ENCODE assay signal across 37 mouse cellular contexts in genomic region chr15:102918611-102919265, GRCm38 (mm10). TPM values are rescaled to one million over a fixed set of nuclear protein-coding genes. Genes with fewer than 3 reads are reported as not detected.
A peak's percentile ranks its signal among the peaks of the same experiment; 100 is the strongest.
DNase-seq lines count a peak whose midpoint lies in the region; ATAC-seq lines count a peak whose summit lies in the region.
"Had no signal": no experiment of that assay in that cellular context is flagged by ENCODE, and none has a peak within 500 bp of the region (broad histone marks: within the 10 kb centered on the region; RNA-seq: fewer than 3 reads in every experiment).

No protein-coding gene starts in this region.

- no peak overlapping the region for H3K4me2 ChIP-seq in forebrain, embryonic 13.5 days
- no peak overlapping the region for H3K4me2 ChIP-seq in midbrain, embryonic 11.5 days
- H3K4me2 ChIP-seq in limb, embryonic 11.5 days (ENCODE audit: low read depth, severe bottlenecking), result no peak overlapping the region
- H3K4me2 ChIP-seq: embryonic facial prominence, embryonic 15.5 days; heart, embryonic 11.5 days; limb, embryonic 13.5 days; liver, embryonic 11.5 days; lung, embryonic 15.5 days; midbrain, embryonic 12.5 days; stomach, embryonic 15.5 days had no signal

- no peaks in the 10 kb centered on the region for H3K36me3 ChIP-seq in forebrain, embryonic 10.5 days (replicated peaks)
- H3K36me3 ChIP-seq in forebrain, embryonic 13.5 days (ENCODE audit: poor library complexity, severe bottlenecking), result no peaks in the 10 kb centered on the region
- no peaks in the 10 kb centered on the region for H3K36me3 ChIP-seq in midbrain, embryonic 11.5 days (ENCODE audit: control insufficient read depth, insufficient read depth, low read length)
- no peaks in the 10 kb centered on the region for H3K36me3 ChIP-seq in midbrain, embryonic 10.5 days
- no peaks in the 10 kb centered on the region for H3K36me3 ChIP-seq in limb, embryonic 11.5 days (ENCODE audit: control insufficient read depth, insufficient read depth, low read length)
- H3K36me3 ChIP-seq: embryonic facial prominence, embryonic 15.5 days; limb, embryonic 13.5 days; lung, embryonic 15.5 days; midbrain, embryonic 12.5 days; stomach, embryonic 15.5 days had no signal

- no peak overlapping the region for H3K4me3 ChIP-seq in forebrain, embryonic 10.5 days
- no peak overlapping the region for H3K4me3 ChIP-seq in forebrain, embryonic 13.5 days
- H3K4me3 ChIP-seq in midbrain, embryonic 11.5 days (ENCODE audit: low read depth, low read length), result no peak overlapping the region
- H3K4me3 ChIP-seq in midbrain, embryonic 10.5 days, result no peak overlapping the region
- H3K4me3 ChIP-seq in limb, embryonic 11.5 days (ENCODE audit: low read depth, low read length), result no peak overlapping the region
- H3K4me3 ChIP-seq: embryonic facial prominence, embryonic 15.5 days; limb, embryonic 13.5 days; lung, embryonic 15.5 days; midbrain, embryonic 12.5 days; stomach, embryonic 15.5 days had no signal

- H3K27ac ChIP-seq in forebrain, embryonic 10.5 days, result no peak overlapping the region
- no peak overlapping the region for H3K27ac ChIP-seq in forebrain, embryonic 13.5 days
- H3K27ac ChIP-seq in midbrain, embryonic 11.5 days (ENCODE audit: low read depth, low read length), result no peak overlapping the region
- H3K27ac ChIP-seq in midbrain, embryonic 10.5 days (replicated peaks), result no peak overlapping the region
- no peak overlapping the region for H3K27ac ChIP-seq in limb, embryonic 11.5 days (replicated peaks; ENCODE audit: low read depth, low read length)
- H3K27ac ChIP-seq: embryonic facial prominence, embryonic 15.5 days; limb, embryonic 13.5 days; lung, embryonic 15.5 days; midbrain, embryonic 12.5 days; stomach, embryonic 15.5 days had no signal

- no peak overlapping the region for H3K9ac ChIP-seq in forebrain, embryonic 13.5 days
- H3K9ac ChIP-seq in midbrain, embryonic 11.5 days (ENCODE audit: low read length), result no peak overlapping the region
- no peak overlapping the region for H3K9ac ChIP-seq in limb, embryonic 11.5 days (ENCODE audit: low read length)
- H3K9ac ChIP-seq: embryonic facial prominence, embryonic 15.5 days; limb, embryonic 13.5 days; lung, embryonic 15.5 days; midbrain, embryonic 12.5 days; stomach, embryonic 15.5 days had no signal

- peaks cover 100% of the 10 kb centered on the region for H3K27me3 ChIP-seq in forebrain, embryonic 10.5 days (ENCODE audit: poor library complexity, severe bottlenecking)
- peaks cover 99% of the 10 kb centered on the region for H3K27me3 ChIP-seq in forebrain, embryonic 13.5 days
- peaks cover 95% of the 10 kb centered on the region for H3K27me3 ChIP-seq in midbrain, embryonic 11.5 days (ENCODE audit: control insufficient read depth, insufficient read depth, low read length)
- peaks cover 100% of the 10 kb centered on the region for H3K27me3 ChIP-seq in midbrain, embryonic 10.5 days (ENCODE audit: low read depth, poor library complexity, severe bottlenecking)
- peaks cover 91% of the 10 kb centered on the region for H3K27me3 ChIP-seq in limb, embryonic 11.5 days (ENCODE audit: control insufficient read depth, insufficient read depth, low read length)

- 2% methylated on average over 7 of the region's 7 CpGs for WGBS in forebrain, embryonic 10.5 days
- WGBS in forebrain, embryonic 13.5 days, result 3% methylated on average over 7 of the region's 7 CpGs
- 2% methylated on average over 7 of the region's 7 CpGs for WGBS in midbrain, embryonic 11.5 days
- 2% methylated on average over 7 of the region's 7 CpGs for WGBS in midbrain, embryonic 10.5 days
- 3% methylated on average over 7 of the region's 7 CpGs for WGBS in limb, embryonic 11.5 days

- no peak for ATAC-seq in forebrain, embryonic 13.5 days
- no peak for ATAC-seq in midbrain, embryonic 11.5 days (ENCODE audit: low FRiP score)
- ATAC-seq in limb, embryonic 11.5 days (ENCODE audit: insufficient number of reproducible peaks, low FRiP score, low TSS enrichment, low read depth), result no peak
- ATAC-seq: activated CD4-positive, CD25-positive, alpha-beta regulatory T cell, adult 4 months; forebrain, embryonic 14.5 days; hindbrain, embryonic 16.5 days; intestine, embryonic 16.5 days had no signal

- H3K4me1 ChIP-seq in forebrain, embryonic 10.5 days, result peaks cover 17% of the 10 kb centered on the region
- no peaks in the 10 kb centered on the region for H3K4me1 ChIP-seq in forebrain, embryonic 13.5 days
- peaks cover 2% of the 10 kb centered on the region; the same call in 1 of the 2 replicates for H3K4me1 ChIP-seq in midbrain, embryonic 11.5 days (ENCODE audit: control insufficient read depth, insufficient read depth, low read length)
- peaks cover 15% of the 10 kb centered on the region for H3K4me1 ChIP-seq in midbrain, embryonic 10.5 days
- peaks cover 6% of the 10 kb centered on the region; the same call in 1 of the 2 replicates for H3K4me1 ChIP-seq in limb, embryonic 11.5 days (ENCODE audit: control insufficient read depth, insufficient read depth, low read length)

- no peaks in the 10 kb centered on the region for H3K9me3 ChIP-seq in forebrain, embryonic 10.5 days
- no peaks in the 10 kb centered on the region for H3K9me3 ChIP-seq in forebrain, embryonic 13.5 days (replicated peaks)
- H3K9me3 ChIP-seq in midbrain, embryonic 11.5 days (ENCODE audit: control insufficient read depth, low read length), result no peaks in the 10 kb centered on the region
- H3K9me3 ChIP-seq in midbrain, embryonic 10.5 days (replicated peaks), result no peaks in the 10 kb centered on the region
- H3K9me3 ChIP-seq in limb, embryonic 11.5 days (ENCODE audit: control insufficient read depth, low read length), result no peaks in the 10 kb centered on the region
- H3K9me3 ChIP-seq: embryonic facial prominence, embryonic 15.5 days; limb, embryonic 13.5 days; lung, embryonic 15.5 days; midbrain, embryonic 12.5 days; stomach, embryonic 15.5 days had no signal

- DNase-seq in forebrain, embryonic 10.5 days (ENCODE audit: extremely low spot score, low spot score), result peak; percentile 21
- DNase-seq in midbrain, embryonic 11.5 days (ENCODE audit: low spot score, missing footprints), result peak; percentile 92
- DNase-seq in midbrain, embryonic 10.5 days (ENCODE audit: low spot score), result no peak
- peak; percentile 42 for DNase-seq in limb, embryonic 11.5 days (ENCODE audit: low spot score)
- no peak for DNase-seq in urinary bladder, postnatal 4 days (ENCODE audit: low spot score in 2 of 2)
- DNase-seq in layer of hippocampus, postnatal 36 days, result no peak
- DNase-seq in thymus, postnatal 14 days, result no peak
- DNase-seq: adrenal gland, adult 2 months; cerebellum, adult 8-10 months; cerebellum, postnatal 25 days; gastrocnemius, postnatal 25 days; heart, adult 18-20 months; heart, postnatal 4 days; kidney, adult 9 months; kidney, postnatal 10 days; right cerebral cortex, postnatal 14 days had no signal

RNA-seq across cellular contexts. Expression of gene Hoxc13, which starts 2.2 kb away (rescaled TPM):
- not detected in 2 replicates for polyA plus RNA-seq in forebrain, embryonic 10.5 days (2016; fragmentation: Nextera tagmentation; extraction: Ambion mirVana)
- not detected in 2 replicates for polyA plus RNA-seq in forebrain, embryonic 13.5 days (2015; fragmentation: Nextera tagmentation; extraction: Ambion mirVana)
- polyA plus RNA-seq in midbrain, embryonic 11.5 days (2014; fragmentation: Nextera tagmentation; extraction: Ambion mirVana), result 0.11 and 0.15 TPM in 2 replicates
- not detected in 2 replicates for polyA plus RNA-seq in midbrain, embryonic 10.5 days (2016; fragmentation: Nextera tagmentation; extraction: Ambion mirVana)
- polyA plus RNA-seq in limb, embryonic 11.5 days (2014; fragmentation: Nextera tagmentation; extraction: Ambion mirVana), result 2.3 and 2.4 TPM in 2 replicates
- total RNA-seq in layer of hippocampus, postnatal 36 days (2021), result not detected
- total RNA-seq: adrenal gland, adult 2 months; adrenal gland, postnatal 4 days; CH12.LX; gastrocnemius, postnatal 25 days; heart, adult 18-20 months; heart, postnatal 4 days; left cerebral cortex, postnatal 14 days; megakaryocyte progenitor cell, adult 5-6 weeks had no signal
- polyA plus RNA-seq: activated CD4-positive, CD25-positive, alpha-beta regulatory T cell, adult 4 months; adrenal gland, adult 2 months; forebrain, embryonic 14.5 days; heart, embryonic 11.5 days; heart, embryonic 16.5 days; hindbrain, embryonic 16.5 days; intestine, embryonic 16.5 days; large intestine, adult 2 months; liver, embryonic 11.5 days; liver, embryonic 16.5 days; lung, embryonic 15.5 days; small intestine, adult 2 months; stomach, embryonic 15.5 days had no signal

RNA-seq across cellular contexts. Expression of gene Hoxc12, which starts 17.8 kb away (rescaled TPM):
- polyA plus RNA-seq in forebrain, embryonic 10.5 days (2016; fragmentation: Nextera tagmentation; extraction: Ambion mirVana), result not detected in 2 replicates
- polyA plus RNA-seq in forebrain, embryonic 13.5 days (2015; fragmentation: Nextera tagmentation; extraction: Ambion mirVana), result not detected in 2 replicates
- polyA plus RNA-seq in midbrain, embryonic 11.5 days (2014; fragmentation: Nextera tagmentation; extraction: Ambion mirVana), result not detected in 2 replicates
- polyA plus RNA-seq in midbrain, embryonic 10.5 days (2016; fragmentation: Nextera tagmentation; extraction: Ambion mirVana), result not detected in 2 replicates
- 0.96 and 1.2 TPM in 2 replicates for polyA plus RNA-seq in limb, embryonic 11.5 days (2014; fragmentation: Nextera tagmentation; extraction: Ambion mirVana)
- not detected for total RNA-seq in layer of hippocampus, postnatal 36 days (2021)
- total RNA-seq: adrenal gland, adult 2 months; adrenal gland, postnatal 4 days; CH12.LX; gastrocnemius, postnatal 25 days; heart, adult 18-20 months; heart, postnatal 4 days; left cerebral cortex, postnatal 14 days; megakaryocyte progenitor cell, adult 5-6 weeks had no signal
- polyA plus RNA-seq: activated CD4-positive, CD25-positive, alpha-beta regulatory T cell, adult 4 months; adrenal gland, adult 2 months; forebrain, embryonic 14.5 days; heart, embryonic 11.5 days; heart, embryonic 16.5 days; hindbrain, embryonic 16.5 days; intestine, embryonic 16.5 days; large intestine, adult 2 months; liver, embryonic 11.5 days; liver, embryonic 16.5 days; lung, embryonic 15.5 days; midbrain, embryonic 12.5 days; small intestine, adult 2 months; stomach, embryonic 15.5 days had no signal

RNA-seq across cellular contexts. Expression of gene Hoxc11, which starts 35.5 kb away (rescaled TPM):
- polyA plus RNA-seq in forebrain, embryonic 10.5 days (2016; fragmentation: Nextera tagmentation; extraction: Ambion mirVana), result not detected in 2 replicates
- not detected in 2 replicates for polyA plus RNA-seq in forebrain, embryonic 13.5 days (2015; fragmentation: Nextera tagmentation; extraction: Ambion mirVana)
- not detected in 2 replicates for polyA plus RNA-seq in midbrain, embryonic 11.5 days (2014; fragmentation: Nextera tagmentation; extraction: Ambion mirVana)
- not detected in 2 replicates for polyA plus RNA-seq in midbrain, embryonic 10.5 days (2016; fragmentation: Nextera tagmentation; extraction: Ambion mirVana)
- polyA plus RNA-seq in limb, embryonic 11.5 days (2014; fragmentation: Nextera tagmentation; extraction: Ambion mirVana), result 5.5 and 5.9 TPM in 2 replicates
- total RNA-seq in layer of hippocampus, postnatal 36 days (2021), result not detected
- total RNA-seq: adrenal gland, adult 2 months; CH12.LX; ES-E14; heart, adult 18-20 months; heart, postnatal 4 days; left cerebral cortex, postnatal 14 days; megakaryocyte progenitor cell, adult 5-6 weeks had no signal
- polyA plus RNA-seq: activated CD4-positive, CD25-positive, alpha-beta regulatory T cell, adult 4 months; adrenal gland, adult 2 months; embryonic facial prominence, embryonic 15.5 days; forebrain, embryonic 14.5 days; heart, embryonic 11.5 days; heart, embryonic 16.5 days; hindbrain, embryonic 16.5 days; large intestine, adult 2 months; liver, embryonic 11.5 days; liver, embryonic 16.5 days; lung, embryonic 15.5 days; midbrain, embryonic 12.5 days; small intestine, adult 2 months had no signal

RNA-seq across cellular contexts. Expression of gene Hoxc10, which starts 47.9 kb away (rescaled TPM):
- not detected in 2 replicates for polyA plus RNA-seq in forebrain, embryonic 10.5 days (2016; fragmentation: Nextera tagmentation; extraction: Ambion mirVana)
- polyA plus RNA-seq in forebrain, embryonic 13.5 days (2015; fragmentation: Nextera tagmentation; extraction: Ambion mirVana), result not detected in 2 replicates
- not detected in 2 replicates for polyA plus RNA-seq in midbrain, embryonic 11.5 days (2014; fragmentation: Nextera tagmentation; extraction: Ambion mirVana)
- polyA plus RNA-seq in midbrain, embryonic 10.5 days (2016; fragmentation: Nextera tagmentation; extraction: Ambion mirVana), result not detected in 2 replicates
- 43.9 and 56.2 TPM in 2 replicates for polyA plus RNA-seq in limb, embryonic 11.5 days (2014; fragmentation: Nextera tagmentation; extraction: Ambion mirVana)
- total RNA-seq in layer of hippocampus, postnatal 36 days (2021), result not detected
- total RNA-seq: CH12.LX; heart, adult 18-20 months; heart, postnatal 4 days; left cerebral cortex, postnatal 14 days; megakaryocyte progenitor cell, adult 5-6 weeks had no signal
- polyA plus RNA-seq: activated CD4-positive, CD25-positive, alpha-beta regulatory T cell, adult 4 months; adrenal gland, adult 2 months; embryonic facial prominence, embryonic 15.5 days; forebrain, embryonic 14.5 days; heart, embryonic 16.5 days; hindbrain, embryonic 16.5 days; liver, embryonic 16.5 days; lung, embryonic 15.5 days; midbrain, embryonic 12.5 days; small intestine, adult 2 months had no signal

RNA-seq across cellular contexts. Expression of gene Hoxc5, which starts 48.5 kb away (rescaled TPM):
- polyA plus RNA-seq in forebrain, embryonic 10.5 days (2016; fragmentation: Nextera tagmentation; extraction: Ambion mirVana), result not detected in 2 replicates
- polyA plus RNA-seq in forebrain, embryonic 13.5 days (2015; fragmentation: Nextera tagmentation; extraction: Ambion mirVana), result not detected in 2 replicates
- polyA plus RNA-seq in midbrain, embryonic 11.5 days (2014; fragmentation: Nextera tagmentation; extraction: Ambion mirVana), result not detected in 2 replicates
- polyA plus RNA-seq in midbrain, embryonic 10.5 days (2016; fragmentation: Nextera tagmentation; extraction: Ambion mirVana), result 0.04 and 0.06 TPM in 2 replicates
- polyA plus RNA-seq in limb, embryonic 11.5 days (2014; fragmentation: Nextera tagmentation; extraction: Ambion mirVana), result 8.3 and 9.1 TPM in 2 replicates
- not detected for total RNA-seq in layer of hippocampus, postnatal 36 days (2021)
- total RNA-seq: heart, postnatal 4 days; left cerebral cortex, postnatal 14 days; megakaryocyte progenitor cell, adult 5-6 weeks had no signal
- polyA plus RNA-seq: activated CD4-positive, CD25-positive, alpha-beta regulatory T cell, adult 4 months; forebrain, embryonic 14.5 days; midbrain, embryonic 12.5 days had no signal

Comparison
In these comparisons a context has a peak if more than half of its experiments do, and no peak if none do; other contexts are left out.
1. DNase-seq: peak in forebrain, embryonic 10.5 days (single experiment), midbrain, embryonic 11.5 days (single experiment) and limb, embryonic 11.5 days (single experiment); none in midbrain, embryonic 10.5 days (single experiment), urinary bladder, postnatal 4 days (0 of 2), layer of hippocampus, postnatal 36 days (0 of 2) and thymus, postnatal 14 days (single experiment).